Mouse (Mus musculus): ENCODE measurements at regions not wholly inside any gene's neighbourhood (a gene's known extent, or its start where the extent isn't known, plus 50 kb on each side); places are given as distances from the start of the nearest gene placed in this dataset.

- DNase-seq = peak; percentile 52
These were observed 447.9 kb upstream of the Adamts9 start for GRCm38 (mm10) chr6:93391166-93391565.

DNA sequence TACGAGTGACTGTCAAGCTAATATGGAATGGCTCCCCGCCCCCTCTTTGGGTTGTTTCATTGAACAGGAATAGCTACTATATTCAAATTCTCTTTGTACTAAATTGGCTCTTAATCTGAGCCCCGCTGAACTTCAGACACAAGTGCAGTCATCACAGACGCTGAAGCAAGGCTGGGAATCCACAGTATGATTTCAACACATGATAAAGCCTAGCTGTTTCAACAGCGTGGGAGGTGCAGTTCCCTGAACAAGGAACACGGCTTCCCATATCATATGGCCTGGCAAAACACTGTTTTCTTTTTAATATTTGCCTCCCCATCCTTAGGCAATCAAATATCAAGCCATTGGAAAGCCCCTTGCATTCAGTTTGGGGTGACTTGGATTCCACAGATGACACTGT lies 428.0 kb upstream of the Adamts9 start:
- no peak for DNase-seq

DNA sequence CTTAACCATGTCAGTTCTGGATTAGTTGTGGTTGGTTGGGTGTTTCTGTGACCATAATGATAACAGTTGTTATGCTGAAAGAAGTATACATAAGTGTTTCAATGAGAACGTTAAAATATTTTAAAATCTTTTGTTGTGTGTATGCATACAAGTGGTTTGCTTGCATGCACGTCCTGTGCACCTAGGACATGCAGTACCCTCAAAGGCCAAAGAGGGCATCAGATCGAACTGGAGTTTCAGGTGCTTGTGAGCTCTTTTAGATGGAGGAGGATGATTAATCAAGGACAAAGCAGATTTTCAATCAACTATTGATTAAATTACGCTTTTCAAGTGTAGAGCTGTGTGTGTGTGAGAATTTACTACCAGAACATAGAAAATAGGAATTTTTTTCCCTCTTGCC lies 420.6 kb upstream of the Adamts9 start:
- DNase-seq = no peak

DNA sequence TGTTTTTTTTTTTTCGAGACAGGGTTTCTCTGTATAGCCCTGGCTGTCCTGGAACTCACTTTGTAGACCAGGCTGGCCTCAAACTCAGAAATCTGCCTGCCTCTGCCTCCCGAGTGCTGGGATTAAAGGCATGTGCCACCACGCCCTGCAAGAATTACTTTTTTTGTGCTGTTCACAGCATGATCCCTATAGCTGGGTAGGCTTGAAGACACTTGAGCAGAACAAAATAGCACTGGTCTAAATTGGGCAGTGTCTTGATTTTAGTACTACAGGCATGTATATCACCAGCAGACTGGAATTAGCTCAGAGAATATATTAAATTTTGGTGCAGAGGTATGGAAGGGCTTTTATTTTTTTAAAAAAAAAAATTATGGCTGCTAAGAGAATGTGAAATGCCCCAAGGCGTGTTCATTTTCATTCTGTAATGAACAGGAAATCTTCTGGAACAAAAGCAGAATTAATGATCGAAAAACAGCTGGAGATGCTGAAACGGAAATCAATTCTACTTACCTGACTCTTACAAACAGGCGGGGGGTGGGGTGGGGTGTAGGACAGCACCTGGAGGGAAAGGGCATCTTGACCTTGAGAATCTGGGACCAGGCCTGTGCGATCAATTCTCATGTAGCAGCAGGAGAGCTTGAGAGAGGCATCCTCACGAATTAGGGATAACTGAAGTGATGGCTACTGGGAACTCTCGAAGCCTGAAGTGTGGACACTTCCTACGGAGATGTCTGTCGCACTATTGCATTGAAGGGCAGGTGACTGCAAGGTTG lies 410.2 kb upstream of the Adamts9 start:
- DNase-seq = no peak

DNA sequence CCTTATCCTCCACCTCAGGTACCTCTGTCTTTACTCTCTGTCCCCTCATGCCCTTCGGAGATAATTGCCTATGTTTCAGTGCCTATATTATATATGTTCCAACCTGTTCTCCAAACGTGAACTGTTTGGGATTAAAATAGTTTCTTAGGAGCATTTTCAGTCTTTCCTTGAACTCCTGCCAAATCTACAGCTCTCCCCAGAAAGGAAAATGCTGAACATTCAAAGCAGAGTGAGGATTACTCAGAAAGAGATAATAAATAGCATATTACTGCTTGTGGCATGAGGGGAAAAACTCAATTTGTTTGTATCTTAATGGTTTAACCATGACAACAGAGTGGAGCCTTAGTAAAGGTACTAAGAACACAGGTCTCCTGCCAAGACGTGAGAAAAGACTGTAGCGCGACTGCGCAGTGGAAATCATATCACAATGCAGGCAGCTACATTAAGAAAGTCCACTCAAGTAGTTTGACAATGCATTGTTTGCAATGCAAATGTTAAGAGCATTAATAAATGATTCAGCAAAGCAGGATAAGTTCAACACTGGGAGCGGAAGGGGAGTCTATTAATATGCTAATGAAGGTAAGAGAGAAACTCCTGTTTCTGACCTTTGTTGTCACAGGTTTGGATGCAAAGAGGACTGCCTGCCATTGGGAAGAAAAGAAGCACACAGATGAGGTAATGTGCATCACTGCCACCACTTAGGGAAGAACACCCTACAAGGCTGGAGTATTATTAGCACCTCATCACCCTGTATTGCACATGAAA lies 406.8 kb upstream of the Adamts9 start:
- no peak for DNase-seq

DNA sequence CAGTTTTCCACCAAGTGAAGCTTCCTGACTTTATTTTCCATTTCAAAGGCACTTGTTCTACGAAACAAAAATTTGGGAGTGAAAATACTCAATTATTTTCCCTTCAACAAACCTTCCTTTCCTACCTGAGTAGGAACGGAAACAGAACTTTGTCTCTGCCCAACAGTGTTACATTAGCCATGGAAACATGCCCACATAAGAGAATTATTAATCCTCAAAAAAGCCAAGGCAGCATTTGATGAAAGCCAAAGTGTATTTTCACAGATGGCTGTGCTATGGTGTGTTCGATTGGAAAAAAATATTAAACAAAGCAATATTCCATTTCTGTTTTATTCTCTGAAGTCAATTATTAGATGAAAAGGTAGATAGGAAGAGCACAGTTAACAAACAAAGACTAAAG lies 404.8 kb upstream of the Adamts9 start:
- no peak for DNase-seq

GRCm38 (mm10) chr6:93328683-93329082 lies 385.4 kb upstream of the Adamts9 start:
- no peak for DNase-seq

GRCm38 (mm10) chr6:93327930-93328329 lies 384.6 kb upstream of the Adamts9 start:
- DNase-seq = no peak

DNA sequence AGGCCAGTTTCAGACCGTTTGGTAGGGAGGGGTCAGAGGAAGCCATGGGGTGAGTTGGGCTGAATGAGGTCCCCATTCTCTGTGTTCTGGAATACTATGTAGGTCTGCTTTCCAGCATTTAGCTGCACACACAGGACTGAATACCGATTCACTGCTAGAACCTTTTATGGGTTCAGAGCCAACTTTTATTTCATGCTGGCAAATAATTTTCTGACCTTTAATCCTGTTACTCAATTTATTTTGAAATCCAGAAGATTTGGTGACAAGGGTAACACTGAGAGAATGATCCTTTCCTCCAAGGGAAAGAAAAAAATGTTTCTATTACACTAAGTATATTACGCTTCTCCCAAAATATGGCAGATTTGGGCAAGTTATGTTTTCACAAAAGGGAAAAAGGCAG lies 380.6 kb upstream of the Adamts9 start:
- DNase-seq = no peak

GRCm38 (mm10) chr6:93314625-93315024 lies 371.3 kb upstream of the Adamts9 start:
- DNase-seq = peak; percentile 4

DNA sequence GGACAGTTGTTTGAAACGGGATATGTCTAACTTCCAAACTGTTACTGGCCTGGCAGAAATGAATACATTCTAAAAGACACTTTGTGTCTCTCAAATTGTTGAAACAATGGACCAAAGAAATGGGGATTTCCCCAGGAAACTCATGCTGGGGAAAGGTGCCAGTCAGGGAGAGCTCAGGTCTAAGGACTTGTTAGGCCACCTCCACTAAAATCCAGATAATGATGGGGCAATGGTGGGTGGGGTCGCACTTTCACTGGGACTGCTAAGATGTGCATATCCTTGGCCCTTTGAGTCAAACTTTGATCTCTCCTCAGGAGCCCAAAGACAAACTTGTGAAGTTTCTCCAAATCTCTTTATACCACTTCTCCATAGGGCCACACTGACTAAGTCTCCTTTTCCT lies 361.9 kb upstream of the Adamts9 start:
- DNase-seq = no peak

DNA sequence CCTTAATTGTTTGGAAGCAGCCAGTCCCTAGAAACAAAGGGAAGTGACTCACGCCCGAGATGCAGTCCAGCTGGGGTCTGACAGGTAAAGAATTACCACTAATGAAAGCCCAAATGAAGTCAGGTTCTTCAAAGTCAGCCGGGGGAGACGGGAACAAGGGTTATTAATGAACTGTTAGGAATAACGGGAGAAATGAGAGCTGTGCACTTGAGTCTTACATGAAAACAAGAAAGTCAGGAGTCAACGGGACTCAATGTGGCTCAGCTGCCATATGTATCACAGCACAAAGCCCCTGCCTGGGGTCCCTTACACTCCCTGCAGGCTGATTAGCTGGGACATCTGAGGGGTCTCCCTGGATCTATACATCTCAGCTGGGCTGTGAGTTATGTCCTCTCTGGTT lies 354.7 kb upstream of the Adamts9 start:
- DNase-seq = peak; percentile 50

DNA sequence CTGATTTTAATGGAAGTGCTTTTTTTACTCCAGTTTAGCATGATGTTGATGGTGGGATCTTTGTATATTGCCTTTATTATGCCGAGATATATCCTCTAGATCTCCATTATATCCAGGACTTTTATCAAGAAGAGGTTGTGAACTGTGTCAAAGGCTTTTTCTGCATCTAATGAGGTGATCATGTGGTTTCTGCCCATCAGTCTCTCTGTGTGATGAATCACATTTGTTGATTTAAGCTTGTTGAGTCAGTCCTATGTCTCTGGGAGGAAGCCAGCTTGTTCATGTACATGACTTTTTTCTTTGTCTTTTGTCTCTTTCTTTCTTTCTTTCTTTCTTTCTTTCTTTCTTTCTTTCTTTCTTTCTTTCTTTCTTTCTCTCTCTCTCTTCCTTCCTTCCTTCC lies 348.4 kb upstream of the Adamts9 start:
- no peak for DNase-seq

DNA sequence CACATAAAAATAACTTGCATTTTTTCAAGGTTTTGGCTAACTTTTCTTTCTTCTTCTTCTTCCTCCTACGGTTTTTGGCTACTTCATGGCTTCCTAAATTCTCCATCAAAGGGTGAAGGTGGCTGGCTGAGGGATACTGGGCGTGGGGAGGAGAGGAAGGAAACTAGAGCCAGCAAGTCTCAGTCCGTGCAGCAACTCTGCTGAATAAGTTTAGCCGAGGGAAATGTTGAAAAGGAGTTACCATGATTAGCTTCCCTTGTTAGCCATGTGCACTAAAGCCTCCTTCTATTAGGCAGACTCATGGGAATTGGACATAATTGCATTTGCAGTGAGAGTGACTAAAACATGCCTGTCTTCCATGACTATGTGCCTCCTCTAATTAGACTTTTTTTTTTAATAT lies 345.1 kb upstream of the Adamts9 start:
- DNase-seq = no peak

GRCm38 (mm10) chr6:93285796-93286195 lies 342.5 kb upstream of the Adamts9 start:
- no peak for DNase-seq

DNA sequence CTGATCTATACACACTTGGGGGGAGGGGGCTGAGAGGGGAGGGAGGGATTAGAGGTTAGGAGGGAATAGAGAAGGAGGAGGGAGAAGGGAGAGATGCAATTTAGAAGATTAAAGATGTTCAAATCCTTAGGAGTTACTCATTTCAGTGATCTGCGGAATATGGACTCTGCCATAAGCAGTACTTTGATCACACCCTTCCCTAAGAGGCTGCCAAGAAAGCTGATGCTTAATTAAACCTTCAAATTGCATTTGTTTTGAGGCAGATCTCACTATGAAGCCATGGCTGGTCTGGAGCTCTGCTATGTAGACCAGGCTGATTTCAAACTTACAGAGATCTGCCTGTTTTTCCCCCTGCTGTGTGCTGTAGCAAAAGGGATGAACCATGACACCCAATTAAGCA lies 338.2 kb upstream of the Adamts9 start:
- no peak for DNase-seq

DNA sequence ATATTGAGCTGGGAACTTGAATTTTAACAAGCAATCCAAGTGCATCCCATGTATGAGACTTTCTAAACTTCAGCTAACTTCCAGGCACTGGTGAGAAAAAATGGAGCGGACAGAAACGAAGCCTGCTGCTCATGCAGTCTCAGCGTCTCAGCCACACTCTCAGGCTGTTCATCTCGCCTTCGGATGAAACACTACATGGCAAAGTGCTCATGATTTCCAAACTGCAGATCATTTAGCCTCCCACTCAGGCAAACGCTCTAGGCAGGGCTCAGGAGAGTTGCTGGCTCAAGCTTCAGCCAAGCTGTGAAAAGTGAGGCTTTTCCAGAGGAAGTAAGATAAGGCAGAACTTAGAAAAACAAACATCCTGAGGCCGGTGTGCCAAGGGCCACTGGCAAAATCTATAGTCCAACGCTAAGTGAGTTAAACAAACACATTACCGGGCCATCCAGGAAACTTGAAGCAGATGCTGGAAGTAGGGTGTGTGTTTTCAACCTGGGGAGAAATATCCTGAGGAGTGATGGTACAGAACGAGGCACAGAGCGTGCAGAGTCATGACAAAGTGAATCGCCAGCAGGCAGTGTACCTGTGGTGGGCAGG lies 330.7 kb upstream of the Adamts9 start:
- DNase-seq = peak; percentile 49

GRCm38 (mm10) chr6:93272206-93272605 lies 328.9 kb upstream of the Adamts9 start:
- DNase-seq = no peak

GRCm38 (mm10) chr6:93266826-93267225 lies 323.5 kb upstream of the Adamts9 start:
- no peak for DNase-seq

GRCm38 (mm10) chr6:93265164-93265563 lies 321.9 kb upstream of the Adamts9 start:
- DNase-seq = no peak

DNA sequence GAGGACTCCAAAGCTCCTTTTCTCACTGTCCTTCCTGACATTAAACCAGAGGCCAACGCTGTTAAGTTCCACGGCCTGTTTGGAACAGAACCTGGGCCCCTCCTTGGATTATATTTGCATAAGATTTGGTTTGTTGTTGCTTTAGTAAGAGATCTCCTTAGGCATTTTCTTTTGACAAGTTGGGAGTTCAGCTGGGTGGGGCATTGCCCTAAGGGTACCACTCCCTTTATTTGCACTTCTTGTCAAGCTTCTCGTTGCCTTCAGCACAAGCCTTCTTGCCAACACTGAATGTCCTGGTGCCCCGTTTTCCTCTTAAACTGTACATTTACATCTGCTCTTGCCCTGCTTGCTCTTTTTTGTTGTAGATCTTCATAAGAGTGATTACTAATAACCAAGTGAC lies 317.5 kb upstream of the Adamts9 start:
- DNase-seq = no peak

GRCm38 (mm10) chr6:93257130-93257841 lies 314.0 kb upstream of the Adamts9 start:
- no peak for DNase-seq

GRCm38 (mm10) chr6:93253746-93254145 lies 310.5 kb upstream of the Adamts9 start:
- DNase-seq = no peak

Measured in embryo, embryonic 11 days (tissue).